Mouse (Mus musculus) urinary bladder, postnatal 0 days (tissue): ENCODE measurements around the gene Ints7. TPM values are rescaled to one million over a fixed set of nuclear protein-coding genes. Genes with fewer than 3 reads are reported as not detected.

Experiments used
- polyA plus RNA-seq: library from polyadenylated mRNA; unstranded; fragments of >200 nt; fragmentation: Nextera tagmentation; extraction: Ambion mirVana; gene quantifications from 2 replicates; pipeline ENCODE4 v1.2.1, GENCODE M21; 2015

Gene Ints7
- polyA plus RNA-seq: 16.1 and 16.3 TPM in 2 replicates

DNA sequence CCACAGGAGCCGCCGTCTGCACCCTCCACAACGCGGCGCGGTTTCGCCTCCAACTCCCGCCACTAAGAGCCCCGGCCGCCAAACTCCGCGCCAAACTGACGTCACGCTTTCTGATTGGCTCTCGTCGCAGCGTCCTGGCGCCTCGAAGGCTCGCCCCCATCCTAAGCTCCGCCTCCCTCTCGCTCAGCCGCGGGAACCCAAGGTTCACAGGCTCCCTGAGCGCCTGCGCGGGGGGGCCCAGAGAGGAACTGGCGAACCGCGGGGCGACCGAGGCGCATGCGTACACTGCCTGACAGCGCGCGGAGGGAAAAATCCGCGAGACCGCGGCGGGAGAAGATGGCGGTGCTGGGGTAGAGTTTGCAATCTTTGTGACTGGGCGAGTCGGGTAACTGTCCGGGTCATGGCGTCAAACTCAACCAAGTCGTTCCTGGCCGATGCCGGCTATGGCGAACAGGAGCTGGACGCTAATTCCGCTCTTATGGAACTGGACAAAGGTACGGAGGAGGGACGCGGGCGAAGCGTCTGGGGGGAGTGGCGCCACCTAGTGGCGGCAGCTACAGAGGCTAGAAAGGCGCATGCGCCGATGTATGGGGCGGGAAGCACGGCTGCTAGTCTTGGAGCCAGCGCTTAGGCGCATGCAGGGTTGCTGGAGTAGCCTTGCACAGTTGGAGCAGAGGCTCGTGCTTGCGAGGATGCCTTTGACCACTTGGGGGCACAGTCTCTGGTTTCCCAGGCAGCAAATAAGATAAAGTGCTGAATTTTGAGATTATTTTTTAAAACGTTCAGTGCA is at the start of gene Ints7, which contains the start of gene Dtl:
TSS of gene Ints7 (plus strand) at position 179 of the 790 bp plus-strand sequence.
TSS of gene Dtl (minus strand) at position 87 of the 790 bp plus-strand sequence.

Other genes starting within 250 kb of the Ints7 start
- gene Tmem206, start 249.7 kb upstream of the Ints7 start, polyA plus RNA-seq: 5.1 and 5.7 TPM in 2 replicates
- gene Ppp2r5a, start 172.4 kb upstream of the Ints7 start, polyA plus RNA-seq: 21.6 and 24.1 TPM in 2 replicates
- gene Dtl, start 92 bp upstream of the Ints7 start, polyA plus RNA-seq: 9.1 and 10.4 TPM in 2 replicates
- 35.5 and 38.6 TPM in 2 replicates for gene Lpgat1, start 142.2 kb downstream of the Ints7 start, polyA plus RNA-seq
- 7.0 and 9.0 TPM in 2 replicates for gene Nek2, start 245.8 kb downstream of the Ints7 start, polyA plus RNA-seq